In genomic region chr4:46590810-46591209, GRCm38 (mm10) we compare ENCODE assay signal across 23 mouse cellular contexts. TPM values are rescaled to one million over a fixed set of nuclear protein-coding genes. Genes with fewer than 3 reads are reported as not detected.
DNase-seq lines count a peak whose midpoint lies in the region; ATAC-seq and TF ChIP-seq lines count a peak whose summit lies in the region.
"Had no signal": no experiment of that assay in that cellular context is flagged by ENCODE, and none has a peak within 500 bp of the region (broad histone marks: within the 10 kb centered on the region; RNA-seq: fewer than 3 reads in every experiment).

No protein-coding gene starts in this region.

- H3K4me1 ChIP-seq in G1E (ENCODE audit: insufficient read depth, low read depth, low read length) = peaks cover 96% of the 10 kb centered on the region
- peaks cover under 1% of the 10 kb centered on the region; the same call in 1 of the 2 replicates for H3K4me1 ChIP-seq in intestine, embryonic 15.5 days (replicated peaks)
- H3K4me1 ChIP-seq: embryonic facial prominence, embryonic 12.5 days; forebrain, embryonic 15.5 days; limb, embryonic 13.5 days had no signal

- H3K27ac ChIP-seq in intestine, embryonic 15.5 days = 0 out of 2 replicates have a peak overlapping the region, but pooled peaks have one; percentile 3
- H3K27ac ChIP-seq: embryonic facial prominence, embryonic 12.5 days; forebrain, embryonic 15.5 days; hindbrain, embryonic 13.5 days; limb, embryonic 13.5 days had no signal

- no peak overlapping the region for H3K4me2 ChIP-seq in intestine, embryonic 15.5 days (replicated peaks)
- H3K4me2 ChIP-seq: embryonic facial prominence, embryonic 12.5 days; forebrain, embryonic 15.5 days; heart, embryonic 11.5 days; hindbrain, embryonic 13.5 days; limb, embryonic 13.5 days had no signal

- TF ChIP-seq CTCF in G1E (IDR thresholded peaks at IDR 0.05; ENCODE audit: low read depth, low read length) = no peak

- ATAC-seq in G1E (ENCODE audit: extremely low read depth, insufficient number of reproducible peaks, low FRiP score, poor library complexity, severe bottlenecking) = peak; percentile 38
- ATAC-seq in intestine, embryonic 15.5 days = no peak
- ATAC-seq in monocyte, adult 5-6 weeks (replicated peaks; ENCODE audit: insufficient number of reproducible peaks, low FRiP score, low TSS enrichment, poor library complexity, severe bottlenecking) = 0 out of 2 replicates have a peak, but pooled peaks have one; percentile 27
- ATAC-seq in activated CD4-positive, CD25-positive, alpha-beta regulatory T cell, adult 4 months = no peak
- ATAC-seq in cerebellum, adult (ENCODE audit: insufficient number of reproducible peaks, low FRiP score, low TSS enrichment) = no peak
- ATAC-seq: forebrain, embryonic 15.5 days; midbrain, embryonic 16.5 days; Patski had no signal

- peaks cover 77% of the 10 kb centered on the region for H3K36me3 ChIP-seq in G1E (replicated peaks)
- no peaks in the 10 kb centered on the region for H3K36me3 ChIP-seq in intestine, embryonic 15.5 days
- H3K36me3 ChIP-seq: embryonic facial prominence, embryonic 12.5 days; forebrain, embryonic 15.5 days; hindbrain, embryonic 13.5 days; limb, embryonic 13.5 days had no signal

- no peak overlapping the region for H3K9ac ChIP-seq in intestine, embryonic 15.5 days
- H3K9ac ChIP-seq: embryonic facial prominence, embryonic 12.5 days; forebrain, embryonic 15.5 days; hindbrain, embryonic 13.5 days; limb, embryonic 13.5 days had no signal

- WGBS in intestine, embryonic 15.5 days = 57% methylated on average over 4 of the region's 4 CpGs

- H3K4me3 ChIP-seq in G1E (ENCODE audit: low read depth, low read length) = peak overlapping the region; percentile 47; the same call in 1 of the 2 replicates
- H3K4me3 ChIP-seq in intestine, embryonic 15.5 days (replicated peaks) = no peak overlapping the region
- H3K4me3 ChIP-seq: embryonic facial prominence, embryonic 12.5 days; erythroblast, embryonic 14.5 days; forebrain, embryonic 15.5 days; hindbrain, embryonic 13.5 days; limb, embryonic 13.5 days had no signal

- H3K27me3 ChIP-seq in G1E (ENCODE audit: insufficient read depth, low read length) = no peaks in the 10 kb centered on the region
- H3K27me3 ChIP-seq in intestine, embryonic 15.5 days (replicated peaks) = no peaks in the 10 kb centered on the region
- H3K27me3 ChIP-seq: embryonic facial prominence, embryonic 12.5 days; forebrain, embryonic 15.5 days; hindbrain, embryonic 13.5 days; limb, embryonic 13.5 days; Patski had no signal

- DNase-seq in gastrocnemius, postnatal 25 days = peak; percentile 1
- no peak for DNase-seq in gastrocnemius, postnatal 10 days
- no peak for DNase-seq in G1E (ENCODE audit: low spot score)
- DNase-seq in right cerebral cortex, adult 2 months (ENCODE audit: low spot score in 2 of 2) = no peak
- DNase-seq: adrenal gland, postnatal 10 days; gastrocnemius, postnatal 36 days; heart, postnatal 10 days; layer of hippocampus, postnatal 36 days; lung, adult 18-20 months; lung, postnatal 14 days; right cerebral cortex, postnatal 4 days had no signal

- no peaks in the 10 kb centered on the region for H3K9me3 ChIP-seq in G1E (replicated peaks)
- no peaks in the 10 kb centered on the region for H3K9me3 ChIP-seq in intestine, embryonic 15.5 days
- H3K9me3 ChIP-seq: embryonic facial prominence, embryonic 12.5 days; forebrain, embryonic 15.5 days; hindbrain, embryonic 13.5 days; limb, embryonic 13.5 days had no signal

RNA-seq across cellular contexts. Expression of gene Coro2a, which starts 11.2 kb away (rescaled TPM):
- under 1 TPM in 1 of 2 experiments, not detected in 1; 0.20 TPM for total RNA-seq in gastrocnemius, postnatal 25 days (2021)
- total RNA-seq in gastrocnemius, postnatal 10 days (2021) = under 1 TPM; 0.40 to 0.52 TPM
- total RNA-seq in G1E (2014; fragmentation: Nextera tagmentation) (148 and 158 TPM in 2 replicates), G1E (2017) (79.5 and 79.6 TPM in 2 replicates)
- 480 and 501 TPM in 2 replicates for polyA plus RNA-seq in G1E (2012)
- polyA plus RNA-seq in intestine, embryonic 15.5 days (2015; fragmentation: Nextera tagmentation; extraction: Ambion mirVana) = 66.0 and 68.3 TPM in 2 replicates
- 25.5 to 68.9 TPM (median 29.6 TPM) in 3 replicates for total RNA-seq in monocyte, adult 5-6 weeks (2017)
- polyA plus RNA-seq in activated CD4-positive, CD25-positive, alpha-beta regulatory T cell, adult 4 months (2017; shearing (Covaris generic)) = 100 to 1,000 TPM in 1 of 2 experiments, 10 to 100 TPM in 1; 79.7 to 108 TPM

RNA-seq across cellular contexts. Expression of gene Trim14, which starts 54.9 kb away (rescaled TPM):
- total RNA-seq in gastrocnemius, postnatal 25 days (2021) = 1 to 10 TPM in 1 of 2 experiments, under 1 TPM in 1; 0.46 to 1.4 TPM
- under 1 TPM; 0.63 to 0.93 TPM for total RNA-seq in gastrocnemius, postnatal 10 days (2021)
- total RNA-seq in G1E (2014; fragmentation: Nextera tagmentation) (13.0 and 18.7 TPM in 2 replicates), G1E (2017) (18.2 and 19.5 TPM in 2 replicates)
- 25.9 and 27.2 TPM in 2 replicates for polyA plus RNA-seq in G1E (2012)
- 11.4 and 12.6 TPM in 2 replicates for polyA plus RNA-seq in intestine, embryonic 15.5 days (2015; fragmentation: Nextera tagmentation; extraction: Ambion mirVana)
- total RNA-seq in monocyte, adult 5-6 weeks (2017) = 19.8 to 70.3 TPM (median 26.1 TPM) in 3 replicates
- polyA plus RNA-seq in activated CD4-positive, CD25-positive, alpha-beta regulatory T cell, adult 4 months (2017; shearing (Covaris generic)) = 10 to 100 TPM; 26.7 to 31.2 TPM

RNA-seq across cellular contexts. Expression of gene Tbc1d2, which starts 59.2 kb away (rescaled TPM):
- total RNA-seq in gastrocnemius, postnatal 25 days (2021) = under 1 TPM; 0.64 to 0.78 TPM
- 1 to 10 TPM; 1.6 to 1.8 TPM for total RNA-seq in gastrocnemius, postnatal 10 days (2021)
- total RNA-seq in G1E (2014; fragmentation: Nextera tagmentation) = not detected in 2 replicates
- 0.12 and 0.16 TPM in 2 replicates for total RNA-seq in G1E (2017)
- 0.01 TPM in 1 of 2 replicates, not detected in the other for polyA plus RNA-seq in G1E (2012)
- polyA plus RNA-seq in intestine, embryonic 15.5 days (2015; fragmentation: Nextera tagmentation; extraction: Ambion mirVana) = 6.0 and 6.3 TPM in 2 replicates
- 0.75 to 1.4 TPM (median 0.87 TPM) in 3 replicates for total RNA-seq in monocyte, adult 5-6 weeks (2017)
- polyA plus RNA-seq in activated CD4-positive, CD25-positive, alpha-beta regulatory T cell, adult 4 months (2017; shearing (Covaris generic)) = under 1 TPM; 0.31 to 0.67 TPM

Comparison
In these comparisons a context has a peak if more than half of its experiments do, and no peak if none do; other contexts are left out.
1. ATAC-seq: peak in G1E (single experiment) and monocyte, adult 5-6 weeks (single experiment); none in intestine, embryonic 15.5 days (single experiment), activated CD4-positive, CD25-positive, alpha-beta regulatory T cell, adult 4 months (single experiment) and cerebellum, adult (single experiment).
2. RNA of gene Coro2a, which starts 11.2 kb away (total RNA-seq): 79.5 to 158 TPM in G1E and 25.5 to 68.9 TPM in monocyte, adult 5-6 weeks; 0.40 to 0.52 TPM in gastrocnemius, postnatal 10 days and 0.20 TPM in gastrocnemius, postnatal 25 days; every median in the first group is over 10 times any median in the second.